Mouse (Mus musculus): Measurements from ENCODE around the gene Wdr66.
A peak's percentile ranks its signal among the peaks of the same experiment; 100 is the strongest.
"Not testable (repeated sequence)": the region's sequence is repeated elsewhere in the genome, so short reads cannot be mapped to it uniquely, and the experiment has no call there.

Wdr66 gene

GRCm38 (mm10) chr5:123251834-123252233 is at the start of gene Wdr66:
Gene Wdr66, plus strand, starts transcription at chr5:123252102.
- DNase-seq: peak; percentile 88 to 93

GRCm38 (mm10) chr5:123202771-123203170 is 49.1 kb upstream of the Wdr66 start:
- DNase-seq: not testable (repeated sequence)

- DNase-seq: not testable (repeated sequence)
These were observed 48.3 kb upstream of the Wdr66 start for GRCm38 (mm10) chr5:123203591-123203990.

- DNase-seq: not testable (repeated sequence)
These were observed 29.4 kb upstream of the Wdr66 start for GRCm38 (mm10) chr5:123222346-123223050.

- DNase-seq: peak; percentile 64 to 82
These were observed 28.9 kb upstream of the Wdr66 start for GRCm38 (mm10) chr5:123223051-123223410.

GRCm38 (mm10) chr5:123223861-123224260 is 28.0 kb upstream of the Wdr66 start:
- DNase-seq: not testable (repeated sequence)

GRCm38 (mm10) chr5:123226851-123227250 is 25.1 kb upstream of the Wdr66 start:
- DNase-seq: no peak

- peak; percentile 98 to 99 for DNase-seq
These were observed 24.0 kb upstream of the Wdr66 start for GRCm38 (mm10) chr5:123227762-123228523.

- DNase-seq: no peak
These were observed 23.4 kb upstream of the Wdr66 start for GRCm38 (mm10) chr5:123228524-123228922.

- DNase-seq: peak; percentile 21 to 42
These were observed 22.6 kb upstream of the Wdr66 start for GRCm38 (mm10) chr5:123229296-123229695.

GRCm38 (mm10) chr5:123232180-123232579 is 19.7 kb upstream of the Wdr66 start:
- DNase-seq: no peak

GRCm38 (mm10) chr5:123235731-123236130 is 16.2 kb upstream of the Wdr66 start:
- peak; percentile 80 to 89 for DNase-seq

- DNase-seq: no peak
These were observed 15.5 kb upstream of the Wdr66 start for GRCm38 (mm10) chr5:123236426-123236825.

GRCm38 (mm10) chr5:123239501-123239900 is 12.4 kb upstream of the Wdr66 start:
- no peak for DNase-seq

- DNase-seq: peak; percentile 35 to 77
These were observed 6.4 kb upstream of the Wdr66 start for GRCm38 (mm10) chr5:123245518-123245917.

- no peak for DNase-seq
These were observed 512 bp upstream of the Wdr66 start for GRCm38 (mm10) chr5:123251390-123251789.

- DNase-seq: peak; percentile 24 to 25
These were observed 5.2 kb downstream of the Wdr66 start for GRCm38 (mm10) chr5:123256841-123257755.

- peak; percentile 72 to 89 for DNase-seq
These were observed 7.1 kb downstream of the Wdr66 start for GRCm38 (mm10) chr5:123258990-123259389.

- no peak for DNase-seq
These were observed 8.8 kb downstream of the Wdr66 start for GRCm38 (mm10) chr5:123260698-123261097.

GRCm38 (mm10) chr5:123266909-123267308 is 15.0 kb downstream of the Wdr66 start:
- DNase-seq: no peak

- DNase-seq: no peak
These were observed 16.9 kb downstream of the Wdr66 start for GRCm38 (mm10) chr5:123268477-123269474.

GRCm38 (mm10) chr5:123270917-123271316 is 19.0 kb downstream of the Wdr66 start:
- DNase-seq: no peak

All from kidney, postnatal 36 days (tissue).